Mouse (Mus musculus): ENCODE data around the gene Ttll13.

DNA sequence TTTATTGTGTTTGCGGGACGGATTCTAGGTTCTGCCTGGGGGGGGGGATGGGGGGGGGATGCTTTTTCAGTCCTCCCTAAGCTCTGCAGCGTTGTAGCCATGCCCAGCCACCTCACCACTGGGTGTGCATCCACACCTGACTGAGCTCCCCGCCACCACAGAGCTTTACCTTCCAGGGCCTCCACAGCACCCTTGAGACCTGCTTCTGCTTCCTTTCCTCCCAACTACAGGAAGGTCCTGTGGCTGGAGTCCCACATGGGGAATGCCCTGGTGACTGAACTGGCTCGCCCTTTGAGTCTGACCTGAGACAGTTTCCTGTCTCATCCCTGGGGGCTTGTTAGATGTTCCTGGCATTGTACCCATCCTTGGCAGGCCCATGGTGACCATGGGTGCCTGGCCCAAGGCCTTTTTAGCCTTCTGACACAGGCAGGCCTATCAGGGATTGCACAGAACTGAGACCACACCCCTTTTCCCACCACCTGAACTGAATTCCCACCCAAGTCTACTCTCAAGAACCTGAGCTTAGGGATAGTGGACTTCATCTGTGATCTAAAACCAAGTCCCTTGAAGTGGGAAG is 45.1 kb upstream of the Ttll13 start:
- TF ChIP-seq POLR2A (IDR thresholded peaks at IDR 0.05; ENCODE audit: insufficient read depth, low read depth, low read length): no peak
- TF ChIP-seq CTCF (IDR thresholded peaks at IDR 0.05; ENCODE audit: insufficient read depth, low read depth, low read length): no peak

All from olfactory bulb, adult 2 months (tissue).